Mouse (Mus musculus): Measurements from ENCODE around the gene Tns2. TPM values are rescaled to one million over a fixed set of nuclear protein-coding genes. Genes with fewer than 3 reads are reported as not detected.
"Not testable (repeated sequence)": the region's sequence is repeated elsewhere in the genome, so short reads cannot be mapped to it uniquely, and the experiment has no call there.

Gene Tns2
- polyA plus RNA-seq, 1 experiment from 2014 or later: 22.7 TPM

DNA sequence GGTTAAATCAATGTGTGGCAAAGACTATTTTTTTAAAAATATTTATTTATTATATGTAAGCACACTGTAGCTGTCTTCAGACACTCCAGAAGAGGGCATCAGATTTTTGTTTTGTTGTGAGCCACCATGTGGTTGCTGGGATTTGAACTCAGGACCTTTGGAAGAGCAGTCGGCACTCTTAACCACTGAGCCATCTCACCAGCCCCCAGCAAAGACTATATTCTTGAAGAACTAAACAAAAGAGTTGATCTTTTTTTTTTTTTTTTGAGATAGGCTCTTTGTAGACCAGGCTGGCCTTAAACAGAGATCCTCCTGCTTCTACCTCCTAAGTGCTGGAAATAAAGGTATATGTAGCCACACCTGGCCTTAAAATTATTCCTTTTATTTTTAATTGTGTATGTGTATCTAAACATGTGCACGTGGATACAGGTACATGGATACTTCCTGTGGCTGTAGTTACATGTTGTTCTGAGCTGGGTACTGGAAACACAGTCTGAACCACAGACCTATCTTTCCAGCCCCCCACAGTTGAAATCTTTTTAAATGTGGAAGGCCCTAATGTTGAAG, 23.0 kb upstream of the Tns2 start:
- Histone ChIP-seq H3K9ac (no peak overlapping the region), H3K9me3 (replicated peaks) (no peaks in the 10 kb centered on the region), H3K4me1 (peaks cover 20% of the 10 kb centered on the region), H3K27me3 (no peaks in the 10 kb centered on the region), H3K27ac (no peak overlapping the region), H3K4me3 (no peak overlapping the region), H3K36me3 (peaks cover 7% of the 10 kb centered on the region; the same call in 1 of the 2 replicates), H3K4me2 (replicated peaks) (no peak overlapping the region)
- WGBS: 97% methylated on average over 2 of the region's 2 CpGs
- no peak for ATAC-seq (ENCODE audit: low FRiP score)

DNA sequence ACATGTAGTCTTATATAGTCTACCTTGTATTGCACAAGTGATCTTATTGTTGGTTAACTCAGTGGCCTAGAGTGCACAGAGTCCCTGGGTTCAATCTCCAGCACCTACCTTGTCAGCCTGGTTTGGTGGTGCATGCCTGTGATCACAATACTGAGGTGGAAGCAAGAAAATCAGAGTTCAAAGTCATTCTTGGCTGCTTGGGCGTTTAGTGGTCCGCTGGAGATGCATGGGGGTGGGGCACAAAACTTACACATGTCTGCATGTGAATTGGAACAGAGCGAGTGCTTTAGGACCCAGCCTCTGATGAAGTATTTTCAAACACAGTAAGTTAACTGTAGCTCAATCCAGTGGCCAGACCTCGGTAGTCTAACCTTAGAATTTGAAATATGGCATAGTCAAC, 21.0 kb upstream of the Tns2 start:
- H3K27me3 ChIP-seq: no peaks in the 10 kb centered on the region
- H3K4me3 ChIP-seq: no peak overlapping the region
- H3K4me2 ChIP-seq (replicated peaks): no peak overlapping the region
- ATAC-seq (ENCODE audit: low FRiP score): no peak
- H3K27ac ChIP-seq: no peak overlapping the region
- no peaks in the 10 kb centered on the region for H3K9me3 ChIP-seq (replicated peaks)
- peaks cover 17% of the 10 kb centered on the region for H3K4me1 ChIP-seq
- H3K36me3 ChIP-seq: peaks cover 25% of the 10 kb centered on the region
- no peak overlapping the region for H3K9ac ChIP-seq
- WGBS: 87% methylated on average over 4 of the region's 4 CpGs

- 80% methylated on average over 8 of the region's 8 CpGs for WGBS
- peaks cover 14% of the 10 kb centered on the region for H3K4me1 ChIP-seq
- not testable (repeated sequence) for H3K9ac ChIP-seq; H3K4me2 ChIP-seq (replicated peaks); H3K9me3 ChIP-seq (replicated peaks); H3K27me3 ChIP-seq; ATAC-seq (ENCODE audit: low FRiP score); H3K4me3 ChIP-seq; H3K27ac ChIP-seq
- H3K36me3 ChIP-seq: peaks cover 32% of the 10 kb centered on the region
Observed at GRCm38 (mm10) chr15:102079924-102080323, 20.3 kb upstream of the Tns2 start.

DNA sequence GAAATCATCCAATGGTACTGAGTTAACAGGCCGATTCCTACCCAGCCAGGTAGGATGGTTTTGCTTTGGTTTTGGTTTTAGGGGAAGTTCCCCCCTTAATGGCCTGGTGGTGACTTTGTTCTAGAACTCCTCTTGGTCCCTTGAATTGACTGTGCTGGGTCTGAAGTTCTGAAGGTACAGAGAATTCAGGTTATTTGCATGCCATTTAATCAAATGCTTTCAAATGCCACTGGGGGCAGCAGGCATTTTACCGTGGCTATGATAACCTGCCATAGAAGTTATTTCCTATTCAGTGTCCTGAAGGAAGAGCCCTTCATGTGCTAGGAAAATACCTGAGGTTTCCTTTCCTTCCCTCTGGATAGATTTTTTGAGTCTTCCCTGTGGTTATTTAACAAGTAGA, 19.8 kb upstream of the Tns2 start:
- Histone ChIP-seq H3K4me1 (peaks cover 9% of the 10 kb centered on the region), H3K27ac (no peak overlapping the region; the same call in 1 of the 2 replicates), H3K9me3 (replicated peaks) (no peaks in the 10 kb centered on the region), H3K9ac (no peak overlapping the region), H3K4me2 (replicated peaks) (no peak overlapping the region), H3K4me3 (no peak overlapping the region), H3K27me3 (no peaks in the 10 kb centered on the region), H3K36me3 (peaks cover 35% of the 10 kb centered on the region)
- WGBS: 80% methylated on average over 2 of the region's 2 CpGs
- ATAC-seq (ENCODE audit: low FRiP score): no peak

DNA sequence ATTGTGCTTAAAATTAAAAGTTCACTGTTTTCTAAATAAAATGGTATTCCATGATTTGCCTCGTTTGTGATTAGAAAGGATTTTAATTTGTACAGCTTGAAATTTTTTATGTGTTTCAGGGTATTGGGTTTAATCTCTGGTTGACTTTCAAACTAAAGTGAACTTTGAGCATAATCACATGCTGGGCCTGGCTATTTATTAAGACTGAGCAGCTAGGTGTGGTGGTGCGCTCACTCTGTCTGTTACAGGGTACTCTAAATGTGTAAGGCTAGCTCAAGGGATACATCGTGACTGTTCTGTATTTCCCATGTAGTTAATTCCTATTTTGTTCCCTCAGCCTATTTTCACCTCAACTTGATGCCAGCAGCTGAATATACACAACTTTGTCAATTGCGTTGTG, 18.1 kb upstream of the Tns2 start:
- peaks cover 49% of the 10 kb centered on the region for H3K36me3 ChIP-seq
- H3K27ac ChIP-seq: no peak overlapping the region
- no peak overlapping the region for H3K9ac ChIP-seq
- H3K27me3 ChIP-seq: no peaks in the 10 kb centered on the region
- H3K4me1 ChIP-seq: no peaks in the 10 kb centered on the region
- no peak overlapping the region for H3K4me2 ChIP-seq (replicated peaks)
- no peak overlapping the region for H3K4me3 ChIP-seq
- no peaks in the 10 kb centered on the region for H3K9me3 ChIP-seq (replicated peaks)
- 90% methylated on average over 4 of the region's 4 CpGs for WGBS
- no peak for ATAC-seq (ENCODE audit: low FRiP score)

DNA sequence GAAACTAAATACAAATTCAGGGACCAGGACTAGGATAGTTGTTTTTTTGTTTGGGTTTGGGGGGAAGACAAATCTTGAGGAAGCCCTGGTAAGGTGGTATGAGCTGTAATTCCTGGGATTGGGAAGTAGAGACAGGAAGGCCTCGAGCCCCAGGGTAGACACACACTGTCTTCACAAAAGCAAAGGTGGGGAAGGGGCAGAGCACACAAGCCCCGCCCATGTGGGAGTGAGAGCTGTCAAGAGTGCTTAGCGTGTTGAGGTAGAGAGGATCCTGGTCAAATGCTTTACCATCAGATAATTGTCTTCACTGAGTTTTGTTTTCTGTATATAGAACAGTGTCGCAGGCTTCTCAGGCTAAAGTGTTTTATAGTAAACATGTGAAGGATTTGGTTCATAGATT, 17.2 kb upstream of the Tns2 start:
- Histone ChIP-seq H3K4me1 (no peaks in the 10 kb centered on the region), H3K9ac (no peak overlapping the region), H3K4me3 (no peak overlapping the region), H3K4me2 (replicated peaks) (no peak overlapping the region), H3K9me3 (replicated peaks) (no peaks in the 10 kb centered on the region), H3K27me3 (no peaks in the 10 kb centered on the region), H3K36me3 (peaks cover 58% of the 10 kb centered on the region), H3K27ac (no peak overlapping the region)
- ATAC-seq (ENCODE audit: low FRiP score): no peak
- WGBS: 91% methylated on average over 4 of the region's 4 CpGs

DNA sequence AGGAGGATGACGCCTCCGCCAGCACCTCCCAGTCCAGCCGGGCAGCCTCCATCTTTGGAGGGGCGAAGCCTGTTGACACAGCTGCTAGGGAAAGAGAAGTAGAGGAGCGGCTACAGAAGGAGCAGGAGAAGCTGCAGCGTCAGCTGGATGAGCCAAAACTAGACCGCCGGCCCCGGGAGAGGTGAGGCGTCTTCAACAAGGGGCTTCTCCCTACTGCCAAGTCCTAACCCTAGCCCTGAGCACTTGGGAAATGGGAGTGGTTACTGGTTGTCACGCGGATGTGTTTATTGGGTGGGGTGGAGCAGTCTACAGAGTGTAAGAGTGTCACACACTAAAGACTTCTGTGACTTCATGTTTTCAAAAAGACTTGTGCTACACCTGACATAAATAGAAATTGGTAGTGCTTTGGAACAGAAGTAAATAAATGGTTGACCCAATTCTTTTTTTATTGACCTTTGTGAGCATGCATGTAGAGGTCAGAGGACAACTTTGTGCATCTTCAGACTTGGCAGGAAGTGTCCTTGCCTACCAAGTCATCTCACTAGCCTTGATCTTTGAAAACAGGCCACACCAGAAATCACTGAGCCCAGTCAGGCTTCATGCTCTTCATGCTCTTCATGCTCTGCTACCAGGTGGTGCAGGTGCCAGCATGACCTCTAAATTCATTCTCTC, 10.2 kb upstream of the Tns2 start:
- H3K4me2 ChIP-seq (replicated peaks): no peak overlapping the region
- no peaks in the 10 kb centered on the region for H3K4me1 ChIP-seq
- WGBS: 81% methylated on average over 12 of the region's 12 CpGs
- H3K27ac ChIP-seq: no peak overlapping the region
- H3K9ac ChIP-seq: no peak overlapping the region
- peaks cover 96% of the 10 kb centered on the region for H3K36me3 ChIP-seq
- ATAC-seq (ENCODE audit: low FRiP score): no peak
- no peaks in the 10 kb centered on the region for H3K27me3 ChIP-seq
- H3K4me3 ChIP-seq: no peak overlapping the region
- no peaks in the 10 kb centered on the region for H3K9me3 ChIP-seq (replicated peaks)

- Histone ChIP-seq H3K27ac (no peak overlapping the region), H3K4me2 (replicated peaks) (no peak overlapping the region), H3K36me3 (peaks cover 98% of the 10 kb centered on the region), H3K4me3 (no peak overlapping the region), H3K9ac (no peak overlapping the region), H3K4me1 (no peaks in the 10 kb centered on the region), H3K27me3 (no peaks in the 10 kb centered on the region), H3K9me3 (replicated peaks) (no peaks in the 10 kb centered on the region)
- no peak for ATAC-seq (ENCODE audit: low FRiP score)
- WGBS: 91% methylated on average over 12 of the region's 12 CpGs
Observed at GRCm38 (mm10) chr15:102091063-102091679, 9.0 kb upstream of the Tns2 start.

DNA sequence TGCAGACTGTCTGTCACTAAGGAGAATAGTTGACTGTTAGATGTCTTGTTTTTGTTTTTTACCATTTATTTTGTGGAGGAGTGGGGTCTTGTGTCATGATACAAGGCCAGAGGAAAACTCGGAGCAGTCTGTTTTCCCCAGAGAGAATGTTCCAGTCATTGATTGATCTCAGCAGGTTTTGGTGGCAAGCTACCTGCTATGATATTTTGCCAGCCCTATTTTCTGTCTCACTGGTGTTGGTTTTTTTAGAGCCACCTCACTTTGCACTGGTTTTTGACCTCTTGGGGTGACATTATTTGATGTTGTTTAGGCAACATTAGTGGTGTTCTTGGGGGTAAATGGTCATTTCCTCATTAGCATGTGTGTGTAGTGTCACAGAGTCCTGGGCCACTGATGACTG, 8.5 kb upstream of the Tns2 start:
- WGBS: 92% methylated on average over 1 of the region's 1 CpGs
- Histone ChIP-seq H3K9me3 (replicated peaks) (no peaks in the 10 kb centered on the region), H3K4me1 (no peaks in the 10 kb centered on the region), H3K27me3 (no peaks in the 10 kb centered on the region), H3K4me2 (replicated peaks) (no peak overlapping the region), H3K4me3 (no peak overlapping the region), H3K27ac (no peak overlapping the region), H3K36me3 (peaks cover 99% of the 10 kb centered on the region), H3K9ac (no peak overlapping the region)
- ATAC-seq (ENCODE audit: low FRiP score): no peak

DNA sequence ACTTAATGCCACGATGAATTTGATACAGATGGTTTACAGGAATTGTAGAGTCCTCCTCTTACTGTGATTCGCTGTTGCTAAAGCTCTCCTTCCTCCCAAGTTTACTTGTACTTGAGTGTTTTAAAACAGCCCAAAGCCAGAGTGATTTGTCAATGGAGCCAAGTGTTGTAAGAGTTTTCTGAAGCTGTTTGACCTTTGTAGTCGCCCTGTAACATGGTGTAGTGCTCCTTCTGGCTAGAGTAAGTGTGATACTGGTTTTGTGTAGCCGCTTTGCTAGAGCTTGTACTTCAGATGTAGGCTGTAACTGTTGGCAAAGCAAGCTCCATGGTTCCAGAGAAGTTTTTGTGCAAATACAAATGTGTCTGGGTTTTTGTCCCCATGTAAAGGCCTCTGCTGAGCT, 8.0 kb upstream of the Tns2 start:
- Histone ChIP-seq H3K27me3 (no peaks in the 10 kb centered on the region), H3K4me2 (replicated peaks) (no peak overlapping the region), H3K9me3 (replicated peaks) (no peaks in the 10 kb centered on the region), H3K27ac (no peak overlapping the region), H3K4me3 (no peak overlapping the region), H3K4me1 (no peaks in the 10 kb centered on the region), H3K9ac (no peak overlapping the region), H3K36me3 (peaks cover 94% of the 10 kb centered on the region)
- ATAC-seq (ENCODE audit: low FRiP score): no peak
- 92% methylated on average over 4 of the region's 4 CpGs for WGBS

DNA sequence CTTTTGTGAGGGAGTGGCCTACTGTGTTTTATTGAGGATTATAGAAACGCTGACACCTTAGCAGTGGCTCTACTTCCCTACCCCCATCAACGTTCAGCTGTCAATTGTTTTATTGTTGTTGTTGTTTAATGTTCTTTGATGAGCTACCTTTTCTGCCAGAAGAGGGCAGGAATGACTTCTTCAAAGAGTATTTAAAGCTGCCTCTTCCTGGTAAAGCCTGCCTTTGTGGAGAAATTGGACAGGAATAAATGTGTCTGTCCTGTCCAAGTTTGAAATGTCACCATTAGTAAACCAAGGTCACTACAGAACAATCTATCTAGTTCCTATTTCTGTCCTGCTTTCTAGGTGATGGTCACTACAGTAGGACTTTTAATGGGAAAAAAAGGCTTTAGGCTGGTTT, 6.1 kb upstream of the Tns2 start:
- H3K9me3 ChIP-seq (replicated peaks): no peaks in the 10 kb centered on the region
- no peak overlapping the region for H3K4me2 ChIP-seq (replicated peaks)
- peaks cover 10% of the 10 kb centered on the region for H3K4me1 ChIP-seq
- H3K36me3 ChIP-seq: peaks cover 81% of the 10 kb centered on the region
- ATAC-seq (ENCODE audit: low FRiP score): no peak
- no peak overlapping the region for H3K27ac ChIP-seq
- no peak overlapping the region for H3K9ac ChIP-seq
- no peak overlapping the region for H3K4me3 ChIP-seq
- WGBS: 69% methylated on average over 2 of the region's 2 CpGs
- peaks cover 9% of the 10 kb centered on the region for H3K27me3 ChIP-seq

- H3K4me1 ChIP-seq: peaks cover 18% of the 10 kb centered on the region
- H3K9me3 ChIP-seq (replicated peaks): no peaks in the 10 kb centered on the region
- H3K36me3 ChIP-seq: peaks cover 73% of the 10 kb centered on the region
- H3K27ac ChIP-seq: no peak overlapping the region
- no peak for ATAC-seq (ENCODE audit: low FRiP score)
- no peak overlapping the region for H3K4me2 ChIP-seq (replicated peaks)
- no peak overlapping the region for H3K9ac ChIP-seq
- peaks cover 14% of the 10 kb centered on the region for H3K27me3 ChIP-seq
- WGBS: 88% methylated on average over 16 of the region's 16 CpGs
- no peak overlapping the region for H3K4me3 ChIP-seq
Observed at GRCm38 (mm10) chr15:102094988-102095387, 5.2 kb upstream of the Tns2 start.
